In genomic region chr13:22041142-22041536, GRCm38 (mm10) we compare ENCODE assay signal across 8 mouse cellular contexts. TPM values are rescaled to one million over a fixed set of nuclear protein-coding genes. Genes with fewer than 3 reads are reported as not detected.
DNase-seq lines count a peak whose midpoint lies in the region; ATAC-seq and TF ChIP-seq lines count a peak whose summit lies in the region.
"Not testable (repeated sequence)": the region's sequence is repeated elsewhere in the genome, so short reads cannot be mapped to it uniquely, and the experiment has no call there.

Gene Hist1h4i (minus strand): TSS chr13:22041362.

- peak within 1 kb of the TSS; percentile 85 for H3K27ac ChIP-seq in cortical plate, adult 2 months (ENCODE audit: insufficient read depth, low read length)
- H3K27ac ChIP-seq in hindbrain, postnatal 0 days, result peak within 1 kb of the TSS; percentile 80

- ATAC-seq in activated CD4-positive, CD25-positive, alpha-beta regulatory T cell, adult 4 months, result peak; percentile 49
- ATAC-seq in hindbrain, postnatal 0 days, result peak; percentile 73

- TF ChIP-seq CTCF in cortical plate, adult 2 months (IDR thresholded peaks at IDR 0.05; ENCODE audit: extremely low read depth, insufficient read depth, low read length); hindbrain, postnatal 0 days (IDR thresholded peaks at IDR 0.05; ENCODE audit: low read depth): not testable (repeated sequence)

- under 1% methylated on average over 21 of the region's 27 CpGs for WGBS in hindbrain, postnatal 0 days

- DNase-seq in gastrocnemius, adult 8-10 months (ENCODE audit: low spot score in 2 of 2), result peak; percentile 81 to 86
- DNase-seq in hindbrain, postnatal 0 days (ENCODE audit: low spot score), result peak; percentile 96
- peak; percentile 94 to 98 for DNase-seq in left cerebral cortex, adult 18-20 months (ENCODE audit: low spot score in 2 of 2)
- peak; percentile 95 to 97 for DNase-seq in lung, postnatal 4 days
- peak; percentile 96 for DNase-seq in retina, postnatal 1 day
- peak; percentile 99 for DNase-seq in thymus, postnatal 4 days

- peak within 1 kb of the TSS; percentile 62 for H3K4me2 ChIP-seq in hindbrain, postnatal 0 days (ENCODE audit: low read depth, low read length)

- H3K4me3 ChIP-seq in cortical plate, adult 2 months (ENCODE audit: insufficient read depth, low read length), result peak within 1 kb of the TSS; percentile 33
- H3K4me3 ChIP-seq in hindbrain, postnatal 0 days (ENCODE audit: low read length), result peak within 1 kb of the TSS; percentile 35

- not testable (repeated sequence) for H3K9me3 ChIP-seq in hindbrain, postnatal 0 days (ENCODE audit: low read length)

- H3K4me1 ChIP-seq in cortical plate, adult 2 months (ENCODE audit: control insufficient read depth, insufficient read depth, low read length), result not testable (repeated sequence)
- peaks cover 15% of the 10 kb centered on the region; the same call in 1 of the 2 replicates for H3K4me1 ChIP-seq in hindbrain, postnatal 0 days (ENCODE audit: insufficient read depth, low read length)

- H3K36me3 ChIP-seq in hindbrain, postnatal 0 days (ENCODE audit: insufficient read depth, low read length), result not testable (repeated sequence)

- H3K27me3 ChIP-seq in hindbrain, postnatal 0 days (ENCODE audit: insufficient read depth, low read length), result not testable (repeated sequence)

- peak; percentile 98 for TF ChIP-seq POLR2A in cortical plate, adult 2 months (IDR thresholded peaks at IDR 0.05; ENCODE audit: extremely low read depth, insufficient read depth, low read length)

- peak within 1 kb of the TSS; percentile 24; the same call in 1 of the 2 replicates for H3K9ac ChIP-seq in hindbrain, postnatal 0 days (replicated peaks; ENCODE audit: low read length)

RNA-seq across cellular contexts. Expression of gene Hist1h4i, which starts in this region (rescaled TPM):
- 10 to 100 TPM in 1 of 2 experiments, 1 to 10 TPM in 1; 5.9 to 14.6 TPM for polyA plus RNA-seq in activated CD4-positive, CD25-positive, alpha-beta regulatory T cell, adult 4 months (2017; shearing (Covaris generic))
- 5.7 and 7.9 TPM in 2 replicates for polyA plus RNA-seq in cortical plate, adult 2 months (2012; rRNA removed)
- total RNA-seq in gastrocnemius, adult 8-10 months (2022), result 10 to 100 TPM; 28.5 to 37.8 (median 35.7) TPM
- total RNA-seq in hindbrain, postnatal 0 days (2014; rRNA removed), result 20.6 and 39.3 TPM in 2 replicates
- 5.1 and 5.5 TPM in 2 replicates for polyA plus RNA-seq in hindbrain, postnatal 0 days (2015; fragmentation: Nextera tagmentation; extraction: Ambion mirVana)
- 10 to 100 TPM; 71.8 to 81.6 TPM for total RNA-seq in left cerebral cortex, adult 18-20 months (2021)

Comparison
In these comparisons a context has a peak if more than half of its experiments do, and no peak if none do; other contexts are left out.
1. Peak in every context shown above with its lines: DNase-seq, ATAC-seq, H3K4me3 ChIP-seq and H3K27ac ChIP-seq.